Mouse (Mus musculus) ES-Bruce4 (cell line): ENCODE results near the gene Pnmal2.

ENCODE experiments used
- CTCF ChIP-seq: IDR thresholded peaks from one replicate; pipeline ENCODE4 v1.8.1; 2011; ENCODE audit warnings: low read depth, low read length
- EP300 ChIP-seq: IDR thresholded peaks from 2 replicates; pipeline ENCODE4 v1.6.1; 2011; ENCODE audit warnings: low read depth, low read length; ENCODE audit not compliant: insufficient read depth
- POLR2A ChIP-seq: IDR thresholded peaks from one replicate; pipeline ENCODE4 v1.8.1; 2011; ENCODE audit warnings: low read length; ENCODE audit not compliant: insufficient read depth

DNA sequence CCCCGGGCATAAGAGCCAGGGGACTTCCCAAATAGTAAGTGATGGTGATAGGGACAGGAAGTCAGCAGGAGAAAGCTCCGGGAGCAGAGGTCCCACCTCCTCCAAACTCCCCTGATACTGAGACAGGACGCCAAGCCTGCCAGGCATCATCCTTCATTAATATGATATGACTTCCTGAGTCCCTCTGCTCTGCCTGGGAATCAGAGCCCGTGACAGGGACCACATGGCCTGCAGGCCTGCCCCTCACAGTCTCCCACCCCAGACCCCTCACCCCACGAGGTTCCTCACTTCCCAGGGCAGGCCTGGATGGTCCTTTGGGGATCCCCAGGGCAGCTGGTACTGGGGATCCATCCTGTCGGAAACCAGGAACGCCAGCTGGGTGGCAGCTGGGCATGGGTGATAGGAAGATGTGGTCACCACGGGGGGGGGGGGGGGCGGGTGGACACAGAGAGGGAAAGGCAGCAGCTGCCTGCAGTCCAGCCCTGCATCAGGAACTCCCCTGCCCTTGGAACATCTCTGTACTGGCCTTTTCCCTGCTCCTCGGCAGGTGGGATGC is 40.3 kb upstream of the Pnmal2 start:
- TF ChIP-seq CTCF, result no peak
- no peak for TF ChIP-seq POLR2A
- TF ChIP-seq EP300, result no peak
